Mouse (Mus musculus) ES-Bruce4 (cell line): ENCODE results near the gene Pter.

Source experiments
- CTCF ChIP-seq: IDR thresholded peaks from one replicate; pipeline ENCODE4 v1.8.1; 2011; ENCODE audit warnings: low read depth, low read length
- POLR2A ChIP-seq: IDR thresholded peaks from one replicate; pipeline ENCODE4 v1.8.1; 2011; ENCODE audit warnings: low read length; ENCODE audit not compliant: insufficient read depth

DNA sequence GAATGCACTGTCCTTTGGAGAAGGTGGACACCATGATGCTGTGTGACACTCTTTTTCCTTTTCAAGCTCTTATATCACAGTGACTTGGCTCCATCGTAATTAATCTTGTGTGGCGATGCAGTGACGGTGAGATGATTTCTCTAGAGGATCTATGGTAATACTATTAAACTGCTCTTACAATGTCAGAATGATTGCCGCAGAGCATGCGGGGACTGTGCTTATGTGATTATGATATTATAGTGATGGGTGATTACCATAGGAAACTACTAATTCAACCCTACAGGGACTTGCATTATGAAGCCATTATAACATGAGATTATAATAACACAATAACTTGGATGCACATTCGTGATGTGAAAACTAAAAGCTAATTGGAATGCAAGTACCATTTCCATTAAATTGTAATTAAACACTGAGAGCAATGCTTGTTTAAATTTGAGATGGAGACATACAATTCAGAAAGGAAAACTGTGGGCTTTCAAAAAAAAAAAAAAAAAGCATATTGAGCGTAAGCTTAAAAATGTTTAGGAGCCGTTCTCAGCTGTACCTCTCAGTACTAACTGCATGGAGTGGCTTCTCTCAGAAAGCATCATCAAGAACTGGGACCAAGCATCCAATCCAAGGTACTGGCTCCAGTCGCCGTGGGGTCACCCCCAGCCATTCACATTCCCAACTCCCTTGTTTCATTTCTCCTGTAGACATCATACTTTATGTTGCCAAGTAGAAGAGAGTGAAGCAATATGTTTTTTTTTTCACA is 13.8 kb downstream of the Pter start:
- TF ChIP-seq CTCF (no peak), POLR2A (no peak)
